Mouse (Mus musculus): ENCODE results near the gene Kcnc3. TPM values are rescaled to one million over a fixed set of nuclear protein-coding genes. Genes with fewer than 3 reads are reported as not detected.

Kcnc3 gene
- total and polyA plus RNA-seq, 2 experiments from 2014 or later = 8.0 to 37.0 TPM

GRCm38 (mm10) chr7:44586930-44587329 lies 3.5 kb upstream of the Kcnc3 start:
- Histone ChIP-seq H3K4me1 (ENCODE audit: insufficient read depth, low read length) (peaks cover 25% of the 10 kb centered on the region), H3K9me3 (ENCODE audit: low read length) (no peaks in the 10 kb centered on the region), H3K27ac (peak overlapping the region; percentile 64; the same call in 1 of the 2 replicates), H3K4me3 (ENCODE audit: low read length) (peak overlapping the region; percentile 40), H3K4me2 (ENCODE audit: low read depth, low read length) (peak overlapping the region; percentile 89), H3K9ac (replicated peaks; ENCODE audit: low read length) (peak overlapping the region; percentile 39; the same call in 1 of the 2 replicates), H3K27me3 (ENCODE audit: insufficient read depth, low read length) (no peaks in the 10 kb centered on the region), H3K36me3 (ENCODE audit: insufficient read depth, low read length) (no peaks in the 10 kb centered on the region)
- DNase-seq (ENCODE audit: low spot score) (peak; percentile 92), ATAC-seq (peak; percentile 46; the same call in 1 of the 2 replicates)
- WGBS = 1% methylated on average over 18 of the region's 18 CpGs
- TF ChIP-seq CTCF (IDR thresholded peaks at IDR 0.05; ENCODE audit: low read depth) = no peak

GRCm38 (mm10) chr7:44587676-44588075 lies 2.8 kb upstream of the Kcnc3 start:
- no peak for ATAC-seq
- H3K27ac ChIP-seq = no peak overlapping the region
- DNase-seq (ENCODE audit: low spot score) = no peak
- WGBS = 36% methylated on average over 6 of the region's 6 CpGs
- peaks cover 29% of the 10 kb centered on the region for H3K4me1 ChIP-seq (ENCODE audit: insufficient read depth, low read length)
- no peaks in the 10 kb centered on the region for H3K27me3 ChIP-seq (ENCODE audit: insufficient read depth, low read length)
- no peaks in the 10 kb centered on the region for H3K9me3 ChIP-seq (ENCODE audit: low read length)
- H3K4me3 ChIP-seq (ENCODE audit: low read length) = peak overlapping the region; percentile 40
- TF ChIP-seq CTCF (IDR thresholded peaks at IDR 0.05; ENCODE audit: low read depth) = no peak
- no peaks in the 10 kb centered on the region for H3K36me3 ChIP-seq (ENCODE audit: insufficient read depth, low read length)
- H3K4me2 ChIP-seq (ENCODE audit: low read depth, low read length) = peak overlapping the region; percentile 89
- H3K9ac ChIP-seq (replicated peaks; ENCODE audit: low read length) = 0 out of 2 replicates have a peak overlapping the region, but pooled peaks have one; percentile 39

GRCm38 (mm10) chr7:44588338-44588737 lies 2.1 kb upstream of the Kcnc3 start:
- H3K4me2 ChIP-seq (ENCODE audit: low read depth, low read length) = peak overlapping the region; percentile 89
- TF ChIP-seq CTCF (IDR thresholded peaks at IDR 0.05; ENCODE audit: low read depth) = no peak

GRCm38 (mm10) chr7:44589149-44589548 lies 1.3 kb upstream of the Kcnc3 start:
- 0% methylated on average over 22 of the region's 33 CpGs for WGBS
- no peaks in the 10 kb centered on the region for H3K9me3 ChIP-seq (ENCODE audit: low read length)
- peak overlapping the region; percentile 73 for H3K4me3 ChIP-seq (ENCODE audit: low read length)
- peak; percentile 20; the same call in 1 of the 2 replicates for TF ChIP-seq CTCF (IDR thresholded peaks at IDR 0.05; ENCODE audit: low read depth)
- peaks cover 38% of the 10 kb centered on the region for H3K4me1 ChIP-seq (ENCODE audit: insufficient read depth, low read length)
- ATAC-seq (peak; percentile 13), DNase-seq (ENCODE audit: low spot score) (peak; percentile 88)
- H3K27me3 ChIP-seq (ENCODE audit: insufficient read depth, low read length) = no peaks in the 10 kb centered on the region
- peak overlapping the region; percentile 53 for H3K9ac ChIP-seq (replicated peaks; ENCODE audit: low read length)
- H3K27ac ChIP-seq = peak overlapping the region; percentile 54; the same call in 1 of the 2 replicates
- H3K36me3 ChIP-seq (ENCODE audit: insufficient read depth, low read length) = no peaks in the 10 kb centered on the region
- peak overlapping the region; percentile 89 for H3K4me2 ChIP-seq (ENCODE audit: low read depth, low read length)

More at GRCm38 (mm10) chr7:44588338-44588737, 2.1 kb upstream of the Kcnc3 start:
- peaks cover 34% of the 10 kb centered on the region for H3K4me1 ChIP-seq (ENCODE audit: insufficient read depth, low read length)
- H3K27ac ChIP-seq = no peak overlapping the region
- no peak for ATAC-seq
- no peaks in the 10 kb centered on the region for H3K9me3 ChIP-seq (ENCODE audit: low read length)
- H3K27me3 ChIP-seq (ENCODE audit: insufficient read depth, low read length) = no peaks in the 10 kb centered on the region
- WGBS = 12% methylated on average over 12 of the region's 12 CpGs
- peak overlapping the region; percentile 73 for H3K4me3 ChIP-seq (ENCODE audit: low read length)
- no peak for DNase-seq (ENCODE audit: low spot score)
- peak overlapping the region; percentile 53; the same call in 1 of the 2 replicates for H3K9ac ChIP-seq (replicated peaks; ENCODE audit: low read length)
- H3K36me3 ChIP-seq (ENCODE audit: insufficient read depth, low read length) = no peaks in the 10 kb centered on the region

- peak overlapping the region; percentile 54; the same call in 1 of the 2 replicates for H3K27ac ChIP-seq
- H3K4me3 ChIP-seq (ENCODE audit: low read length) = peak overlapping the region; percentile 73
- WGBS = 4% methylated on average over 13 of the region's 13 CpGs
- H3K4me2 ChIP-seq (ENCODE audit: low read depth, low read length) = peak overlapping the region; percentile 89
- H3K9ac ChIP-seq (replicated peaks; ENCODE audit: low read length) = peak overlapping the region; percentile 53; the same call in 1 of the 2 replicates
- ATAC-seq (no peak), DNase-seq (ENCODE audit: low spot score) (peak; percentile 56)
- no peak for TF ChIP-seq CTCF (IDR thresholded peaks at IDR 0.05; ENCODE audit: low read depth)
- H3K4me1 ChIP-seq (ENCODE audit: insufficient read depth, low read length) = peaks cover 43% of the 10 kb centered on the region
- H3K27me3 ChIP-seq (ENCODE audit: insufficient read depth, low read length) = no peaks in the 10 kb centered on the region
- no peaks in the 10 kb centered on the region for H3K9me3 ChIP-seq (ENCODE audit: low read length)
- H3K36me3 ChIP-seq (ENCODE audit: insufficient read depth, low read length) = no peaks in the 10 kb centered on the region
These were observed 518 bp upstream of the Kcnc3 start for GRCm38 (mm10) chr7:44589946-44590345.

- Histone ChIP-seq H3K4me3 (ENCODE audit: low read length) (peak overlapping the region; percentile 73), H3K9ac (replicated peaks; ENCODE audit: low read length) (peak overlapping the region; percentile 75), H3K4me1 (ENCODE audit: insufficient read depth, low read length) (peaks cover 45% of the 10 kb centered on the region), H3K36me3 (ENCODE audit: insufficient read depth, low read length) (no peaks in the 10 kb centered on the region; the same call in 1 of the 2 replicates), H3K27ac (peak overlapping the region; percentile 77; the same call in 1 of the 2 replicates), H3K4me2 (ENCODE audit: low read depth, low read length) (peak overlapping the region; percentile 89), H3K27me3 (ENCODE audit: insufficient read depth, low read length) (no peaks in the 10 kb centered on the region), H3K9me3 (ENCODE audit: low read length) (no peaks in the 10 kb centered on the region)
- no peak for TF ChIP-seq CTCF (IDR thresholded peaks at IDR 0.05; ENCODE audit: low read depth)
- WGBS = under 1% methylated on average over 60 of the region's 60 CpGs
- DNase-seq (ENCODE audit: low spot score) (no peak), ATAC-seq (no peak)
These were observed 1.1 kb downstream of the Kcnc3 start for GRCm38 (mm10) chr7:44591348-44592116.

Data from hindbrain, postnatal 0 days (tissue).